Mouse (Mus musculus) cerebellum, adult 2 months (tissue): ENCODE data around the gene Strn4. TPM values are rescaled to one million over a fixed set of nuclear protein-coding genes. Genes with fewer than 3 reads are reported as not detected.

ENCODE experiments used
- DNase-seq, 2 experiments: peaks; one replicate each; pipeline ENCODE4 v3.0.0; 2021
- H3K27ac ChIP-seq: fragments of 200-500 bp; 2 replicates; pipeline ENCODE4 v1.5.1; 2012; ENCODE audit warnings: low read length, control low read depth, inconsistent platforms; ENCODE audit not compliant: insufficient read depth
- H3K27me3 ChIP-seq: fragments of 200-500 bp; 2 replicates; pipeline ENCODE4 v1.6.1; 2012; ENCODE audit warnings: inconsistent platforms, mild to moderate bottlenecking, low read length, moderate library complexity; ENCODE audit not compliant: control insufficient read depth, insufficient read depth
- H3K4me1 ChIP-seq: fragments of 200-500 bp; 2 replicates; pipeline ENCODE4 v1.6.1; 2011; ENCODE audit warnings: low read length; ENCODE audit not compliant: control insufficient read depth, insufficient read depth
- H3K4me3 ChIP-seq: fragments of 200-500 bp; replicated peaks from 2 replicates; pipeline ENCODE3; 2011; ENCODE audit warnings: mild to moderate bottlenecking, low read depth, low read length, control low read depth; ENCODE audit not compliant: insufficient read depth
- CTCF ChIP-seq: fragments of 200-500 bp; IDR thresholded peaks from 2 replicates; pipeline ENCODE4 v1.5.1; 2011; ENCODE audit warnings: low read depth, mild to moderate bottlenecking, control low read depth, low read length, moderate library complexity, borderline replicate concordance; ENCODE audit not compliant: insufficient read depth
- POLR2A ChIP-seq: fragments of 200-500 bp; IDR thresholded peaks from 2 replicates; pipeline ENCODE4 v1.6.1; 2011; ENCODE audit warnings: low read length, control low read depth, borderline replicate concordance; ENCODE audit not compliant: insufficient read depth
- WGBS: fragments of 180-500 bp; shearing (Covaris S2); methylation state at CpG from one replicate; pipeline ENCODE4 v1.1.7; 2018; 5-methylcytosine and 5-hydroxymethylcytosine counted together
- polyA plus RNA-seq: library from polyadenylated mRNA; depleted of rRNA; stranded (reverse); fragments of >200 nt; gene quantifications from 2 replicates; pipeline ENCODE4 v1.2.3, GENCODE M21; 2012

Gene Strn4
- polyA plus RNA-seq, 1 experiment: 160 TPM

DNA sequence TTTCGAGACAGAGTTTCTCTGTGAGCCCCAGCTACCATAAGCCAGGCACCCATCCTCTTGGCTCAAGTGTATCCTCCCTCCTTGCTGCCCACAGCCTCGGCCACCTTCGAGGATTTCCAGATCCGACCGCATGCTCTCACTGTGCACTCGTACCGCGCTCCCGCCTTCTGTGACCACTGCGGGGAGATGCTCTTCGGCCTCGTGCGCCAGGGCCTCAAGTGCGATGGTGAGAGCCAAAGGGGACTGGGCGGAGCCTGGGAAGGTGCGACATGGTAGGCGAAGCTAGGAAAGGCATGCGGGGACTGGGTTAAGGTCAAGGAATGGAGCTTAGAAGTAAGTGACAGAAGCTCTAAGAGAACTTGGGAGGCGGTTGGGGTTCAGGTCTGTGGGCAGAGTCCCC, 31.8 kb downstream of the Strn4 start:
- TF ChIP-seq CTCF (no peak), POLR2A (no peak)

DNA sequence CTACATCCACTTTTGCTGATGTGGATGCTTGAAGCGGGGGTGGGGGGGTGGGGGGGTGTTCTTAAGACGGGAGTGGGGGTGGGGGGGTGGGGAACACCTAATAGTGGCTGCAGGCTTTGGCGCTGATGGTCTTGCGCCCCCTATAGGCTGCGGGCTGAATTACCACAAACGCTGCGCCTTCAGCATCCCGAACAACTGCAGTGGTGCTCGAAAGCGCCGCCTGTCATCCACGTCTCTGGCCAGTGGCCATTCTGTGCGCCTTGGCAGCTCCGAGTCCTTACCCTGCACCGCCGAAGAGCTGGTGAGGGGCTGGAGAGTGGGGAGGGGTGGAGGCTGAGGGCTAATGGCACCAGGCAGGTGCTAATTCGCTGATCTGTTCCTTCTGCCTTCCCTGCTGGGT, 32.9 kb downstream of the Strn4 start:
- Histone ChIP-seq H3K4me3 (peak overlapping the region; percentile 24), H3K27ac (no peak overlapping the region), H3K4me1 (no peaks in the 10 kb centered on the region; the same call in 1 of the 2 replicates), H3K27me3 (no peaks in the 10 kb centered on the region)
- WGBS: 15% methylated on average over 17 of the region's 17 CpGs
- DNase-seq: peak; percentile 75 to 81
- TF ChIP-seq CTCF (peak; percentile 53), POLR2A (no peak)

More for the DNA sequence above, 31.8 kb downstream of the Strn4 start:
- 85% methylated on average over 19 of the region's 19 CpGs for WGBS
- no peak for DNase-seq
- no peaks in the 10 kb centered on the region; the same call in 1 of the 2 replicates for H3K4me1 ChIP-seq
- H3K27ac ChIP-seq: no peak overlapping the region
- H3K27me3 ChIP-seq: no peaks in the 10 kb centered on the region
- no peak overlapping the region for H3K4me3 ChIP-seq

- Histone ChIP-seq H3K4me3 (no peak overlapping the region), H3K27ac (no peak overlapping the region), H3K4me1 (no peaks in the 10 kb centered on the region; the same call in 1 of the 2 replicates), H3K27me3 (no peaks in the 10 kb centered on the region)
- TF ChIP-seq POLR2A (no peak), CTCF (no peak)
- 93% methylated on average over 4 of the region's 4 CpGs for WGBS
- no peak for DNase-seq
Measured at GRCm38 (mm10) chr7:16851636-16852035, 35.9 kb downstream of the Strn4 start.

DNA sequence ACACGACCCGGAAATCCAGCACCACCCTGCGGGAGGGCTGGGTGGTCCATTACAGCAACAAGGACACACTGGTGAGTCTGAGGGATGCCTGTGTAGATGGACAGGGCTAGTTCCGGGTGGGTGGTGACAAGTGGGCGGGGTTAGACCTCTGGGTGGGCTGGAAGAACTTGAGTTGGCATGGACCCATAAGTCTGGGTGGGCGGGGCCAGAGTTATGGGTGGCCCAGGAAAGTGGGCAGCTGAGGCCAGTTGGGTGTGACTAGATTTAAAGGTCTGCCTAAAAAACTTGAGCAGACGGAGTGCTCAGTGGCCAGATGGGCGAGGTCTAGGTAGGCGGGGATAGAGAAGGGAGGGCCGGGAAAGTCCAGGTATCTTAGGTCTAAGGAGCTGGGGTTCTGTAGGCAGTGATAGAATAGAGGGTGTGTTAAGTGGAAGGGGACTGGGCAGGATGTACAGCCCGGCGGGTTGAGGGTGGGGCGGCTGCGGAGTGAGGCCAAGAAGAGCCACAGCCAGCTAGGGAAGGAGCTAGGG, 37.7 kb downstream of the Strn4 start:
- no peak for DNase-seq
- Histone ChIP-seq H3K4me1 (no peaks in the 10 kb centered on the region; the same call in 1 of the 2 replicates), H3K27ac (no peak overlapping the region), H3K4me3 (no peak overlapping the region), H3K27me3 (no peaks in the 10 kb centered on the region)
- 68% methylated on average over 14 of the region's 14 CpGs for WGBS
- TF ChIP-seq POLR2A: no peak
- TF ChIP-seq CTCF: no peak

DNA sequence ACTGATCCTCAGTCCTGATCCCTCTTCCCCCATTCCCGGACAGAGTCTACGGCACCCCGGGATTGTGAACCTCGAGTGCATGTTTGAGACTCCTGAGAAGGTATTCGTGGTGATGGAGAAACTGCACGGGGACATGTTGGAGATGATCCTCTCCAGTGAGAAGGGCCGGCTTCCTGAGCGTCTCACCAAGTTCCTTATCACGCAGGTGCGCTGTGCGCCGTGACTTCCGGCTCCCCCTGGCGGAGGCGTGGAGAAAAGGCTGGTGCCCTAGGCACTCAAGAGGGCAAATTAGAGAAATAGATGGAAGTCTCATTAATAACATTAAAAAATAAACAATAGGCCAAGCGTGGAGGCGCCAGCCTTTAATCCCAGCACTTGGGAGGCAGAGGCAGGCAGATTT, 42.6 kb downstream of the Strn4 start:
- peak; percentile 52 to 65 for DNase-seq
- H3K4me1 ChIP-seq: no peaks in the 10 kb centered on the region
- no peaks in the 10 kb centered on the region for H3K27me3 ChIP-seq
- 21% methylated on average over 17 of the region's 17 CpGs for WGBS
- TF ChIP-seq POLR2A (no peak), CTCF (peak; percentile 72)
- no peak overlapping the region for H3K27ac ChIP-seq
- peak overlapping the region; percentile 48 for H3K4me3 ChIP-seq

DNA sequence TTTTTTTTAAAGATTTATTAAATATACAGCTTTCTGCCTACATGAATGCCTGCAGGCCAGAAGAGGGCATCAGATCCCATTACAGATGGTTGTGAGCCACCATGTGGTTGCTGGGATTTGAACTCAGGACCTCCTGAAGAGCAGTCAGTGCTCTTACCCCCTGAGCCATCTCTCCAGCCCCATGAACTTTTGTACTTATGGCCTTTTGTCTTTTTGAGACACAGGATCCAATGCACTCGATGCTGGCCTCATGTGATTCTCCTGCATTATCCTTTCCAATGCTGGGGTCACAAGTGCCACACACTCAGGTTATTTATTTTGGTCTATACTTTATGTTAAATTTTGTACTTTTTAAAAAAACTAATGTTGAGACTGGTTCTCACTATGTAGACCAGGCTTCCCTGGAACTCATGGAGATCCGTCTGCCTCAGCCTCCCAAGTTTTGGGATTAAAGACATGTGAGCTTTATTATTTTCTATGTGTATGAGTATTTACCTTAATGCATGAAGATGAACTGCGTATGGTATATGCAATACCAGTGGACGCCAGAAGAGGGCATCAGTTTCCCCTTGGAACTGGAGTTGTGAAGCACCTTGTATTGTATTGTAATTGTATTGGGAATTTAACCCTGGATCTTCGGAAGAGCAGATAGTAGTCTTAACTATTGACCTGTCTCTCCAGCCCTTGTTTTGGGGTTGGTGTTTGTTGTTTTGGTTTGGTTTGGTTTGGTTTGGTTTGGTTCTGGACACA, 44.4 kb downstream of the Strn4 start:
- no peaks in the 10 kb centered on the region for H3K4me1 ChIP-seq
- no peaks in the 10 kb centered on the region for H3K27me3 ChIP-seq
- peak; percentile 38; the same call in 1 of the 2 replicates for TF ChIP-seq CTCF
- TF ChIP-seq POLR2A: no peak
- H3K27ac ChIP-seq: no peak overlapping the region
- H3K4me3 ChIP-seq: no peak overlapping the region
- DNase-seq: peak; percentile 53 to 70
- WGBS: 23% methylated on average over 5 of the region's 5 CpGs

DNA sequence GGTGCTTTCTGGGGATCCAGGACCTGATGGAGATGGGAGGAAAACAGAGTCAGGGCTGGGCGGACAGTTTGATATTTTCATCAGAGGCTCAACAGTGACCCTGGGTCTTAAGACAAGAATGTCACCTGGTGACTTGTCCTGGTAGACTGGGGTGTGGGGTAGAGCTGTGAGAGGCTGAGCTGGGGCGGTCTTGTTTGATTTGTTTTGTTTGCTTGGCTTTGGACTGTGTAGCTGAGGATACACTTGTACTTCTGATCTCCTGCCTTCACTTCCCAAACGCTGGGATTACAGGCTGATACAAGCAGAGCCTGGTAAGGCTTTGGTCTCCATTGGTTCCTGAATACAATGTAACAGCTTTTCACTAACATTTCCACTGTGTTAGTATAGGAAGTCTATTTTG, 51.8 kb downstream of the Strn4 start:
- WGBS: 89% methylated on average over 3 of the region's 3 CpGs
- no peak for DNase-seq
- no peak overlapping the region for H3K27ac ChIP-seq

GRCm38 (mm10) chr7:16869497-16869896, 53.8 kb downstream of the Strn4 start:
- WGBS: 7% methylated on average over 16 of the region's 16 CpGs
- no peak for TF ChIP-seq CTCF
- TF ChIP-seq POLR2A: peak; percentile 90; the same call in 1 of the 2 replicates
- H3K4me3 ChIP-seq: peak overlapping the region; percentile 69
- no peaks in the 10 kb centered on the region for H3K27me3 ChIP-seq
- peak overlapping the region; percentile 63 for H3K27ac ChIP-seq
- H3K4me1 ChIP-seq: no peaks in the 10 kb centered on the region; the same call in none of the 2 replicates
- DNase-seq: peak; percentile 87 to 97

More for the DNA sequence above, 51.8 kb downstream of the Strn4 start:
- TF ChIP-seq POLR2A (no peak), CTCF (no peak)
- H3K27me3 ChIP-seq: no peaks in the 10 kb centered on the region
- H3K4me3 ChIP-seq: no peak overlapping the region
- H3K4me1 ChIP-seq: no peaks in the 10 kb centered on the region; the same call in none of the 2 replicates

- Histone ChIP-seq H3K4me1 (peaks cover 3% of the 10 kb centered on the region), H3K4me3 (no peak overlapping the region), H3K27me3 (no peaks in the 10 kb centered on the region), H3K27ac (no peak overlapping the region)
- DNase-seq: no peak
- WGBS: 87% methylated on average over 10 of the region's 10 CpGs
- TF ChIP-seq CTCF (no peak), POLR2A (no peak)
Measured at GRCm38 (mm10) chr7:16871600-16871999, 55.9 kb downstream of the Strn4 start.
